Mouse (Mus musculus) neural tube, embryonic 14.5 days (tissue): Measurements from ENCODE around the gene Ptgis. TPM values are rescaled to one million over a fixed set of nuclear protein-coding genes. Genes with fewer than 3 reads are reported as not detected.

Experiments
- ATAC-seq: fragments of 200-750 bp; cut with Nextera tagmentation; 2 replicates; pipeline ENCODE4 v1.8.0; 2017; ENCODE audit warnings: low read depth, mild to moderate bottlenecking, moderate TSS enrichment, moderate library complexity
- H3K27ac ChIP-seq: fragments of 300-500 bp; sonication (generic); 2 replicates; pipeline ENCODE4 v1.5.1; 2014; ENCODE audit warnings: low read depth, mild to moderate bottlenecking, control low read depth, low read length, moderate library complexity, mixed read lengths
- H3K27me3 ChIP-seq: fragments of 300-500 bp; sonication (generic); 2 replicates; pipeline ENCODE4 v1.6.1; 2014; ENCODE audit warnings: low read length; ENCODE audit not compliant: control insufficient read depth, insufficient read depth
- H3K36me3 ChIP-seq: fragments of 300-500 bp; sonication (generic); 2 replicates; pipeline ENCODE4 v1.6.1; 2014; ENCODE audit warnings: low read length, mixed read lengths; ENCODE audit not compliant: control insufficient read depth, insufficient read depth
- H3K4me1 ChIP-seq: fragments of 300-500 bp; sonication (generic); 2 replicates; pipeline ENCODE4 v1.6.1; 2014; ENCODE audit warnings: low read length; ENCODE audit not compliant: control insufficient read depth, insufficient read depth
- H3K4me2 ChIP-seq: fragments of 300-500 bp; sonication (generic); 2 replicates; pipeline ENCODE4 v1.6.1; 2014; ENCODE audit warnings: mild to moderate bottlenecking, low read depth, low read length, control low read depth
- H3K4me3 ChIP-seq: fragments of 300-500 bp; sonication (generic); 2 replicates; pipeline ENCODE4 v1.5.1; 2014; ENCODE audit warnings: low read depth, low read length, control low read depth, mixed read lengths
- H3K9ac ChIP-seq: fragments of 300-500 bp; sonication (generic); replicated peaks from 2 replicates; pipeline ENCODE4 v1.6.1; 2014; ENCODE audit warnings: low read depth, mild to moderate bottlenecking, control low read depth, low read length, mixed read lengths
- H3K9me3 ChIP-seq: fragments of 300-500 bp; sonication (generic); 2 replicates; pipeline ENCODE4 v1.6.1; 2016; ENCODE audit warnings: low read length; ENCODE audit not compliant: control insufficient read depth
- WGBS: fragments of 180-500 bp; shearing (Covaris S2); extraction: QIAGEN DNeasy Blood & Tissue Kit; methylation state at CpG from one replicate; pipeline ENCODE4 v1.1.7; 2014; 5-methylcytosine and 5-hydroxymethylcytosine counted together
- polyA plus RNA-seq: library from polyadenylated mRNA; unstranded; fragments of >200 nt; fragmentation: Nextera tagmentation; extraction: Ambion mirVana; gene quantifications from 2 replicates; pipeline ENCODE4 v1.2.1, GENCODE M21; 2014

Ptgis gene
- polyA plus RNA-seq, 1 experiment from 2014 or later, result 1.9 TPM

GRCm38 (mm10) chr2:167190076-167190399 is 50.4 kb downstream of the Ptgis start, which contains the start of gene Kcnb1:
TSS of gene Kcnb1 (minus strand) at chr2:167190155.
- Histone ChIP-seq H3K27ac (no peak within 1 kb of the TSS; the same call in 1 of the 2 replicates), H3K27me3 (peaks cover 8% of the 10 kb centered on the region; the same call in 1 of the 2 replicates), H3K4me2 (peak within 1 kb of the TSS; percentile 66), H3K9me3 (no peaks in the 10 kb centered on the region), H3K9ac (peak within 1 kb of the TSS; percentile 69), H3K4me3 (peak within 1 kb of the TSS; percentile 56), H3K36me3 (no peaks in the 10 kb centered on the region), H3K4me1 (peaks cover 14% of the 10 kb centered on the region)
- under 1% methylated on average over 39 of the region's 41 CpGs for WGBS
- ATAC-seq, result peak; percentile 84

GRCm38 (mm10) chr2:167189291-167190075 is 50.9 kb downstream of the Ptgis start:
- Histone ChIP-seq H3K4me2 (peak overlapping the region; percentile 66), H3K36me3 (no peaks in the 10 kb centered on the region), H3K9ac (peak overlapping the region; percentile 69), H3K27me3 (peaks cover 8% of the 10 kb centered on the region; the same call in 1 of the 2 replicates), H3K27ac (no peak overlapping the region; the same call in 1 of the 2 replicates), H3K4me1 (peaks cover 15% of the 10 kb centered on the region), H3K9me3 (no peaks in the 10 kb centered on the region), H3K4me3 (peak overlapping the region; percentile 56)
- WGBS, result under 1% methylated on average over 41 of the region's 91 CpGs
- peak; percentile 28 for ATAC-seq

- Histone ChIP-seq H3K27me3 (peaks cover 8% of the 10 kb centered on the region; the same call in 1 of the 2 replicates), H3K36me3 (no peaks in the 10 kb centered on the region), H3K4me3 (peak overlapping the region; percentile 56), H3K9ac (no peak overlapping the region), H3K4me2 (peak overlapping the region; percentile 66), H3K4me1 (peaks cover 17% of the 10 kb centered on the region), H3K27ac (no peak overlapping the region), H3K9me3 (no peaks in the 10 kb centered on the region)
- 0 out of 2 replicates have a peak, but pooled peaks have one; percentile 19 for ATAC-seq
- 17% methylated on average over 53 of the region's 83 CpGs for WGBS
These were observed 51.8 kb downstream of the Ptgis start for GRCm38 (mm10) chr2:167188315-167189207.

GRCm38 (mm10) chr2:167187119-167187518 is 53.3 kb downstream of the Ptgis start:
- ATAC-seq, result no peak
- Histone ChIP-seq H3K36me3 (no peaks in the 10 kb centered on the region), H3K9ac (no peak overlapping the region), H3K4me3 (no peak overlapping the region), H3K27ac (no peak overlapping the region), H3K27me3 (peaks cover 8% of the 10 kb centered on the region; the same call in 1 of the 2 replicates), H3K4me1 (peaks cover 17% of the 10 kb centered on the region), H3K4me2 (no peak overlapping the region), H3K9me3 (no peaks in the 10 kb centered on the region)
- 81% methylated on average over 5 of the region's 5 CpGs for WGBS

GRCm38 (mm10) chr2:167186544-167186943 is 53.9 kb downstream of the Ptgis start:
- Histone ChIP-seq H3K4me3 (no peak overlapping the region), H3K9ac (no peak overlapping the region), H3K9me3 (no peaks in the 10 kb centered on the region), H3K27ac (no peak overlapping the region), H3K4me2 (no peak overlapping the region), H3K4me1 (peaks cover 17% of the 10 kb centered on the region), H3K27me3 (peaks cover 8% of the 10 kb centered on the region; the same call in 1 of the 2 replicates), H3K36me3 (no peaks in the 10 kb centered on the region)
- 55% methylated on average over 10 of the region's 10 CpGs for WGBS
- no peak for ATAC-seq

GRCm38 (mm10) chr2:167186003-167186402 is 54.4 kb downstream of the Ptgis start:
- Histone ChIP-seq H3K9ac (no peak overlapping the region), H3K27ac (no peak overlapping the region), H3K36me3 (no peaks in the 10 kb centered on the region), H3K4me1 (peaks cover 17% of the 10 kb centered on the region), H3K4me3 (no peak overlapping the region), H3K9me3 (no peaks in the 10 kb centered on the region), H3K27me3 (peaks cover 8% of the 10 kb centered on the region; the same call in 1 of the 2 replicates), H3K4me2 (no peak overlapping the region)
- no peak for ATAC-seq
- WGBS, result 70% methylated on average over 13 of the region's 13 CpGs

- Histone ChIP-seq H3K9me3 (no peaks in the 10 kb centered on the region), H3K36me3 (no peaks in the 10 kb centered on the region), H3K27ac (no peak overlapping the region), H3K4me2 (no peak overlapping the region), H3K27me3 (peaks cover 8% of the 10 kb centered on the region; the same call in 1 of the 2 replicates), H3K9ac (no peak overlapping the region), H3K4me3 (no peak overlapping the region), H3K4me1 (peaks cover 11% of the 10 kb centered on the region)
- 90% methylated on average over 2 of the region's 2 CpGs for WGBS
- no peak for ATAC-seq
These were observed 55.0 kb downstream of the Ptgis start for GRCm38 (mm10) chr2:167185432-167185831.

- Histone ChIP-seq H3K4me1 (0 out of 2 replicates have a peak, but pooled peaks cover 2% of the 10 kb centered on the region), H3K27me3 (no peaks in the 10 kb centered on the region), H3K27ac (no peak overlapping the region), H3K9me3 (no peaks in the 10 kb centered on the region), H3K4me3 (no peak overlapping the region), H3K9ac (no peak overlapping the region), H3K36me3 (no peaks in the 10 kb centered on the region), H3K4me2 (no peak overlapping the region)
- 84% methylated on average over 14 of the region's 14 CpGs for WGBS
- ATAC-seq, result no peak
These were observed 58.6 kb downstream of the Ptgis start for GRCm38 (mm10) chr2:167181662-167182389.
